Mouse (Mus musculus) forebrain, embryonic 12.5 days (tissue): Measurements from ENCODE around the gene Ephx3. TPM values are rescaled to one million over a fixed set of nuclear protein-coding genes. Genes with fewer than 3 reads are reported as not detected.
A peak's percentile ranks its signal among the peaks of the same experiment; 100 is the strongest.
"Not testable (repeated sequence)": the region's sequence is repeated elsewhere in the genome, so short reads cannot be mapped to it uniquely, and the experiment has no call there.

Experiments used
- ATAC-seq: fragments of 200-750 bp; cut with Nextera tagmentation; 2 replicates; pipeline ENCODE4 v1.8.0; 2017; ENCODE audit warnings: moderate TSS enrichment; ENCODE audit not compliant: low FRiP score
- H3K27ac ChIP-seq: fragments of 300-500 bp; sonication (generic); 2 replicates; pipeline ENCODE4 v1.5.1; 2016; ENCODE audit warnings: mild to moderate bottlenecking
- H3K27me3 ChIP-seq: fragments of 300-500 bp; sonication (generic); 2 replicates; pipeline ENCODE4 v1.6.1; 2016; ENCODE audit warnings: mild to moderate bottlenecking
- H3K36me3 ChIP-seq: fragments of 300-500 bp; sonication (generic); replicated peaks from 2 replicates; pipeline ENCODE4 v1.6.1; 2016; ENCODE audit warnings: mild to moderate bottlenecking
- H3K4me1 ChIP-seq: fragments of 300-500 bp; sonication (generic); 2 replicates; pipeline ENCODE4 v1.6.1; 2016
- H3K4me2 ChIP-seq: fragments of 300-500 bp; sonication (generic); 2 replicates; pipeline ENCODE4 v1.6.1; 2016; ENCODE audit warnings: mild to moderate bottlenecking, moderate library complexity
- H3K4me3 ChIP-seq: fragments of 300-500 bp; sonication (generic); replicated peaks from 2 replicates; pipeline ENCODE4 v1.5.1; 2016; ENCODE audit warnings: mild to moderate bottlenecking
- H3K9ac ChIP-seq: fragments of 300-500 bp; sonication (generic); 2 replicates; pipeline ENCODE4 v1.6.1; 2016; ENCODE audit warnings: mild to moderate bottlenecking
- H3K9me3 ChIP-seq: fragments of 300-500 bp; sonication (generic); 2 replicates; pipeline ENCODE4 v1.6.1; 2016
- WGBS: fragments of 180-500 bp; shearing (Covaris S2); methylation state at CpG from one replicate; pipeline ENCODE4 v1.1.7; 2016; 5-methylcytosine and 5-hydroxymethylcytosine counted together
- polyA plus RNA-seq: library from polyadenylated mRNA; unstranded; fragments of >200 nt; fragmentation: Nextera tagmentation; extraction: Ambion mirVana; gene quantifications from 2 replicates; pipeline ENCODE4 v1.2.1, GENCODE M21; 2016

The Ephx3 gene
- 0.15 TPM in 1 of 2 replicates, not detected in the other for polyA plus RNA-seq

DNA sequence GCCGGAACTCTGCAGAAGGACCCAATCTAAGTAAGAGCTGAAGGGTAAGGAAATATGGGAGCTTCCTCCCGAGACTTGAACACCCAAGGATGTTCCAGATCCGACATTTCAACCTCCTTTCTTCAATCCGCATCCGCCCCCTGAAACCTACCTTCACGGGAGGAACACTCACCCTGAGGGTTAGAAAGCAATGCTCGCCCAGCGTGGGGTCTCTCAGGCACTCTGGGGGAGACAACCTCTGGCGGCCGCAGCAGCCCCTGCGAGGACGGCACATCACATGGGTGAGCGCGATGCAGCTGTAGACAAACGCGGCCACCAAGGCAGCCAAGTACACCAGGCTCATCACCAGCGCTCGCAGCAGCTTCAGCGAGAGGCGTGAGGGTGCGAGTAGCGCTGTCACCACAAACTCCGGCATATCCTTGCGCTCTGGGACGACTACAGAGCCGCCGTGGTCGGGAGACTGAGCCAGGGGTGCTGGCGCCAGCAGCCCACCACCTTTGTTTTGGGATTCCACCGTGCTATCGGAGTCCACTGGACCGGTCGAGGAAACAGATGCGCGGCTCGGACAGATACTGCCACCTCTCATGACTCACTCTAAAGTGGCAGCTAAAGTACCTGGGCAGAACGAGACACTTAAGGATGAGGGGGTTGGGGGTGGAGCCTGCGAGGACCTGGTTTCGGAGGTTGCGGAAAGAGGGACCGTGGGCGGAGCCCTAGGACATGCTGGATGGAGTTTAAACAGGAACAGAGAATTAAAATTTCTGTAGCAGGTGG, at the start of gene Ephx3:
Gene Ephx3 (minus strand): TSS at position 687 of the 774 bp plus-strand sequence.
- H3K4me2 ChIP-seq: peak within 1 kb of the TSS; percentile 64
- no peaks in the 10 kb centered on the region for H3K9me3 ChIP-seq
- peaks cover 12% of the 10 kb centered on the region for H3K4me1 ChIP-seq
- 0 out of 2 replicates have a peak, but pooled peaks have one; percentile 49 for ATAC-seq
- H3K27me3 ChIP-seq: peaks cover 27% of the 10 kb centered on the region
- no peak within 1 kb of the TSS for H3K27ac ChIP-seq
- peak within 1 kb of the TSS; percentile 52; the same call in 1 of the 2 replicates for H3K9ac ChIP-seq
- WGBS: 6% methylated on average over 42 of the region's 42 CpGs
- H3K36me3 ChIP-seq: peaks cover 3% of the 10 kb centered on the region; the same call in 1 of the 2 replicates
- H3K4me3 ChIP-seq: peak within 1 kb of the TSS; percentile 37

DNA sequence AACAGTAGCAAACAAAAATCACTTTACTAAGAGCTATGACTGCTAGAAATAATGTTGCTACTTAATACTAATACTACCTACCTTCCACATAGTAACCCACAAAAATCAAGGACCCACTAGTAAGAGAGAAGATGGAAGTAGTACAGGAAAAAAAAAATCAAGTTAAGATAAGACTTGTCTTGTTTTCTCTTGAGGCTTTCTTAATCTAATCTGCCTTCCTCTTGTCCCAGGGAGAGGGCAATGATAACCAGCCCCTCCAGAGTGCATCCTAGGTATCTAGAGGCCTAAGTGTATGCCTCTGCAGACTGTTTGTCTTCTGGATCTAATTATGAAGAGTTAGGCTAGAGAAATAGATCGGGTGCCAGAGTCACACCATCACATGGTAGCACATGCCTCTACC, 49.2 kb upstream of the Ephx3 start:
- H3K4me2 ChIP-seq: no peak overlapping the region
- 96% methylated on average over 1 of the region's 1 CpGs for WGBS
- H3K27ac ChIP-seq: no peak overlapping the region
- no peak for ATAC-seq
- peaks cover 8% of the 10 kb centered on the region for H3K4me1 ChIP-seq
- no peak overlapping the region for H3K4me3 ChIP-seq
- H3K9ac ChIP-seq: no peak overlapping the region
- no peaks in the 10 kb centered on the region for H3K27me3 ChIP-seq
- H3K36me3 ChIP-seq: peaks cover 8% of the 10 kb centered on the region; the same call in 1 of the 2 replicates
- no peaks in the 10 kb centered on the region for H3K9me3 ChIP-seq

DNA sequence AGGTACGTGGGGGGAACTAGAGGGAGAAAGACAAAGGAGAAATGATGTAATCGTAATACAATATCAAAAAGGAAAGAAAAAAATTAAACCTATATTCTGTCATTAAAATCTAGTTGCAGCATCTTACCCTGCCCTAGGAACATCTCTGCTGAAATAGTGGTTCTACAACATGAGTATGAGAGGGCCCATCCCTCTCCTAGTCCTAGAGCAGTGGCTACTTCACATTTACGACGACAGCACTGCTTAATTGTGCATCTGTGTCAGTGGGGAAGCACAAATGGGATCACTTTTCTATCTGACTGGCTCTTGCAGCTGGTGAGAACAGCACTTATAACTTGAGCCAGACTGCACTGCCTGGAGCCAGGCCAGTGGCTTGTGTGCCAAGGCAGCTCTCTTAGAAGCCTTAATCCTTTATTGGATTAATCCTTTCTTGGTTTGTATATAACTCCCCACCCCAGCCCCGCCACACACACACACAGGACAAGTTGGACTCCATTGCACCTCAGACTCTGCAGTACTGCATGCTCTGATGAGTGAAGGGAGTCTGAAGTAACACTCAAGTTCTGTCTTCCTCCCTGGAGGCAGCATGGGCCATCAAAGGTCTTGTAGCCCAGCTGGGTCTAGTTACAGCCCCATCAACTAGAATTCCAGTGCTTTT, 46.3 kb upstream of the Ephx3 start:
- no peaks in the 10 kb centered on the region for H3K9me3 ChIP-seq
- H3K4me1 ChIP-seq: peaks cover 8% of the 10 kb centered on the region
- peak overlapping the region; percentile 70 for H3K27ac ChIP-seq
- no peak overlapping the region for H3K4me3 ChIP-seq
- H3K27me3 ChIP-seq: no peaks in the 10 kb centered on the region
- H3K4me2 ChIP-seq: no peak overlapping the region
- peaks cover 9% of the 10 kb centered on the region; the same call in 1 of the 2 replicates for H3K36me3 ChIP-seq
- WGBS: 58% methylated on average over 5 of the region's 5 CpGs
- ATAC-seq: no peak; the same call in 1 of the 2 replicates
- H3K9ac ChIP-seq: no peak overlapping the region

DNA sequence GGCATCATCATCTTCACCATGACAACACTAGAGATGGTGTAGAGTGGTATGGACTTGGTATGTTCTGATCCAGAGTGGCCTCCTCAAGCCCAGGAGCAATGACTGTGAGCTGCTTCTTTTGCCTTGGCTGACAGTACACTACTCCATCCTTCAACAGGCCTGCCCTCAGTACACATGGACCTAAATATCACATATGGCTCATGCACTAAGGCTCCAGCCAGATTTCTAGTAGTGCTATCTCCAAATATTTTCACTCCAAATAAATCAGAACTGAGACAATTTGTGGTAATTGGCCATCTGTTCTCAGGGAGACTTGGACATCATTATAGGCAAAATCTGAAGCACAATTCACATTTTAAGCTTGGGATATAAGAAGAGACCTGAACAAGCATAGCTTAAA, 43.8 kb upstream of the Ephx3 start:
- H3K4me1 ChIP-seq: peaks cover 8% of the 10 kb centered on the region
- no peak overlapping the region for H3K4me3 ChIP-seq
- ATAC-seq: no peak
- H3K9me3 ChIP-seq: no peaks in the 10 kb centered on the region
- no peak overlapping the region for H3K27ac ChIP-seq
- peaks cover 23% of the 10 kb centered on the region for H3K36me3 ChIP-seq
- no peak overlapping the region for H3K4me2 ChIP-seq
- H3K9ac ChIP-seq: no peak overlapping the region
- no peaks in the 10 kb centered on the region for H3K27me3 ChIP-seq

DNA sequence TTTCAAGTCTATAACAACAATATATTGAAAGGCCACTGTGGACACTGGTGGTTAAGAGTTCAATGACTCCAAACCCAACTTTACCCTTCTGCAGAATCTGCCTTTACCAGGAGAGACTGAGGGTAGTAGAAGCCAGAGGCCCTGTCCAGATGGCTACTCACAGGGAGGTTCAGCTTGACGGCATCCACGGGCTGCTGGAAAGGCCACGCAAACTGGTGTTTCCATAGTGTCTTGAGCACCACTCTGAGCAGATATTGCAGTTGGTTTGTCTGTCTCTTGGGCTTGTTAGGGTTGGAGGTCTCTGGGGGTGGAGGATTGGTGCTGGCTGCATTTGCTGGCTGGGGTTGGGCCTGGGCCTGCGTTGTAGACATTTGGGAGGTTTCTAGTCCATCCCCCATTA, 39.9 kb upstream of the Ephx3 start:
- Histone ChIP-seq H3K4me1 (no peaks in the 10 kb centered on the region), H3K27ac (no peak overlapping the region), H3K4me3 (no peak overlapping the region), H3K9me3 (no peaks in the 10 kb centered on the region), H3K36me3 (peaks cover 56% of the 10 kb centered on the region), H3K27me3 (no peaks in the 10 kb centered on the region), H3K9ac (no peak overlapping the region), H3K4me2 (no peak overlapping the region)
- WGBS: 92% methylated on average over 4 of the region's 4 CpGs
- ATAC-seq: no peak

GRCm38 (mm10) chr17:32220873-32221272, 31.5 kb upstream of the Ephx3 start:
- ATAC-seq: no peak
- peaks cover 93% of the 10 kb centered on the region for H3K36me3 ChIP-seq
- no peaks in the 10 kb centered on the region for H3K9me3 ChIP-seq
- no peak overlapping the region for H3K4me2 ChIP-seq
- H3K9ac ChIP-seq: no peak overlapping the region
- H3K4me1 ChIP-seq: no peaks in the 10 kb centered on the region
- no peak overlapping the region for H3K4me3 ChIP-seq
- 71% methylated on average over 3 of the region's 3 CpGs for WGBS
- H3K27ac ChIP-seq: no peak overlapping the region
- no peaks in the 10 kb centered on the region for H3K27me3 ChIP-seq

DNA sequence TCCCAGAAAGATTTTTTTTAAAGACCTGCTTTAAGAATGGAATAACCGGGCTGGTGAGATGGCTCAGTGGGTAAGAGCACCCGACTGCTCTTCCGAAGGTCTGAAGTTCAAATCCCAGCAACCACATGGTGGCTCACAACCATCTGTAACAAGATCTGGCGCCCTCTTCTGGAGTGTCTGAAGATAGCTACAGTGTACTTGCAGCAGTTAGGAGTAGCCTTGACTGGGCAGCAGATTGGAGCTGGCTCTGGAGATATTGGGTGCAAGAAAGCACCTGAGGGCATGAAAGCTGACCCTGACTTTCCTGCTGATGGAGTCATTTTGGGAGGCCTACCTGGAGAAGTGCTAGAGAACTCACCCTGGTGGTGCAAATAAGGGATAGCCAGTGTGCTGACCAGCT, 26.2 kb upstream of the Ephx3 start:
- not testable (repeated sequence) for H3K27ac ChIP-seq, H3K9me3 ChIP-seq, H3K9ac ChIP-seq, H3K27me3 ChIP-seq, H3K4me1 ChIP-seq, H3K4me2 ChIP-seq, H3K4me3 ChIP-seq, ATAC-seq
- peaks cover 93% of the 10 kb centered on the region for H3K36me3 ChIP-seq
- WGBS: 76% methylated on average over 4 of the region's 4 CpGs

DNA sequence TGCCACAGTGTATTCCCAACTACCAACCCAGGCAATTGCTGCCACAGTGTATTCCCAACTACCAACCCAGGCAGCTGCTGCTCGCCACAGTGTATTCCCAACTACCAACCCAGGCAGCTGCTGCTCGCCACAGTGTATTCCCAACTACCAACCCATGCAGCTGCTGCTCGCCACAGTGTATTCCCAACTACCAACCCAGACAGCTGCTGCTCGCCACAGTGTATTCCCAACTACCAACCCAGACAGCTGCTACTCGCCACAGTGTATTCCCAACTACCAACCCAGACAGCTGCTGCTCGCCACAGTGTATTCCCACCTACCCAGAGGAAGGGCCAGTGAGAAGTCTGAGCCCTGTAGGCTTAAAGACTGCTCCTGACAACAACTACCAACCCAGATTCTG, 22.2 kb upstream of the Ephx3 start:
- not testable (repeated sequence) for ATAC-seq, H3K9me3 ChIP-seq, H3K4me1 ChIP-seq, H3K9ac ChIP-seq, H3K27ac ChIP-seq, H3K4me3 ChIP-seq, H3K4me2 ChIP-seq, H3K27me3 ChIP-seq
- WGBS: 92% methylated on average over 6 of the region's 6 CpGs
- peaks cover 96% of the 10 kb centered on the region for H3K36me3 ChIP-seq

- Histone ChIP-seq H3K4me2 (no peak overlapping the region), H3K27ac (no peak overlapping the region), H3K36me3 (peaks cover 92% of the 10 kb centered on the region), H3K9ac (no peak overlapping the region), H3K9me3 (no peaks in the 10 kb centered on the region), H3K27me3 (no peaks in the 10 kb centered on the region), H3K4me3 (no peak overlapping the region), H3K4me1 (no peaks in the 10 kb centered on the region)
- WGBS: 47% methylated on average over 3 of the region's 3 CpGs
- no peak for ATAC-seq
These were observed 20.4 kb upstream of the Ephx3 start for GRCm38 (mm10) chr17:32209752-32210151.

DNA sequence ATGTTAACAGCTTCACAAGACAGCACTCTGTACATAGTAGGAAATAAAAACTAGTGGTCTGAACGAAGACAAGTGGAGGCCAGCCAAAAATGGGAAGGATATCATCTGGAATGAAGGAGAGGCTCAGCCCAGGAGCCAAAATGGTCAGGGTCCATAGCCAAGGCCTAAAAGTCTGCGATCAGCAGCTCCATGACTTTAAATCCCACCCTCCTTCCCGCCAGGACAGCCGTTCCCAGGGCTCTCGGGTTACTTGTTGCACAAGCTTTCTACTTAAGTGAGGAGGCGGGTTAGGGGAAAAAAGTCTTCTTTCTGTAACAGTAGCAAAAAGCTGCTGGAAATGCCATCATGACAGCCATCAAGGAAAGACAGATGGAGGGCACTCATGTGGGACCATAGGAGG, 19.8 kb upstream of the Ephx3 start:
- H3K9me3 ChIP-seq: no peaks in the 10 kb centered on the region
- no peak overlapping the region for H3K9ac ChIP-seq
- H3K4me2 ChIP-seq: no peak overlapping the region
- H3K27ac ChIP-seq: no peak overlapping the region
- 77% methylated on average over 6 of the region's 6 CpGs for WGBS
- peaks cover 93% of the 10 kb centered on the region for H3K36me3 ChIP-seq
- H3K4me3 ChIP-seq: no peak overlapping the region
- no peak for ATAC-seq
- H3K27me3 ChIP-seq: no peaks in the 10 kb centered on the region
- no peaks in the 10 kb centered on the region for H3K4me1 ChIP-seq

DNA sequence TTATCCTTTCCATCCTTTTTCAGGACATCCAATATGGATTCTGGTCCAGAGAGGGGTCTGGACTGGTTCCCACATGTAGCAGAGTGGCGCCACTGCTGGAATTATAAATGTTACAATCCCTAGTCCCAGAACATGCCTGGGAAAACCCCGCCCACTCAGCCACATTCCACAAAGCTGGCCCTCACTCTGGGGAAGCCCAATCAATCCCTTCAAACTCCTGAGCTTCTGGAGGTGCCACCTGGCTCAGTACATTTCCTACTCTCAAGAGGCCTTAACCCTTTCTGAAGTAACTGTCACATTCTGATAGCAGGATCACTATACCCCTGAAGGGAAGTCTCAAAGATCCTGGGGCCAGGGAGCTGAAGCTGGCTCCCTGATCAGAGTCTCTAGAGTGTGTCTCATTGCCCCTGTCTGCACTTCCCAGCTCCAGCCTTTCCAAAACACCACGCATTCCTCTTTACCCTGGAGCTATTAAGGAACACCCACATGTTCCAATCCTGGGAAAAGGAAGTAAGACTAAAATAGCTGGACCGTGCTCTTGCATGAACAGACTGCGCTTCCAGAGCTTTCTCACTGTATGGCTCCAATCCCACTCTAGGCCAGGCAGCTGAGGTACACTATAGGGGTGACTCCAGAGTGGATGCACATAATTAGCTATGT, 18.4 kb upstream of the Ephx3 start:
- 86% methylated on average over 5 of the region's 5 CpGs for WGBS
- Histone ChIP-seq H3K36me3 (peaks cover 91% of the 10 kb centered on the region), H3K27me3 (no peaks in the 10 kb centered on the region), H3K27ac (no peak overlapping the region), H3K9me3 (no peaks in the 10 kb centered on the region), H3K4me1 (no peaks in the 10 kb centered on the region), H3K9ac (no peak overlapping the region), H3K4me3 (no peak overlapping the region), H3K4me2 (no peak overlapping the region)
- no peak for ATAC-seq

GRCm38 (mm10) chr17:32205345-32205744, 16.0 kb upstream of the Ephx3 start:
- Histone ChIP-seq H3K9ac (no peak overlapping the region), H3K4me3 (no peak overlapping the region), H3K36me3 (peaks cover 91% of the 10 kb centered on the region), H3K4me1 (no peaks in the 10 kb centered on the region), H3K4me2 (no peak overlapping the region), H3K27me3 (no peaks in the 10 kb centered on the region), H3K9me3 (no peaks in the 10 kb centered on the region), H3K27ac (no peak overlapping the region)
- no peak for ATAC-seq
- WGBS: 84% methylated on average over 3 of the region's 3 CpGs
